Mouse (Mus musculus): ENCODE data around the gene Il6ra.

Il6ra gene

GRCm38 (mm10) chr3:89909703-89910542 lies 3.1 kb downstream of the Il6ra start:
- DNase-seq, result no peak

GRCm38 (mm10) chr3:89908836-89909235 lies 4.2 kb downstream of the Il6ra start:
- no peak for DNase-seq

- no peak for DNase-seq
Observed at GRCm38 (mm10) chr3:89907846-89908245, 5.2 kb downstream of the Il6ra start.

- DNase-seq, result no peak
Observed at GRCm38 (mm10) chr3:89899511-89899908, 13.5 kb downstream of the Il6ra start.

- DNase-seq, result no peak
Observed at GRCm38 (mm10) chr3:89898870-89899510, 14.0 kb downstream of the Il6ra start.

- no peak for DNase-seq
Observed at GRCm38 (mm10) chr3:89898011-89898410, 15.0 kb downstream of the Il6ra start.

- DNase-seq, result no peak
Observed at GRCm38 (mm10) chr3:89897204-89897796, 15.7 kb downstream of the Il6ra start.

GRCm38 (mm10) chr3:89896571-89896970 lies 16.4 kb downstream of the Il6ra start:
- no peak for DNase-seq

- no peak for DNase-seq
Observed at GRCm38 (mm10) chr3:89892517-89893106, 20.4 kb downstream of the Il6ra start.

GRCm38 (mm10) chr3:89891696-89892095 lies 21.3 kb downstream of the Il6ra start:
- no peak for DNase-seq

- DNase-seq, result no peak
Observed at GRCm38 (mm10) chr3:89889841-89890430, 23.1 kb downstream of the Il6ra start.

- no peak for DNase-seq
Observed at GRCm38 (mm10) chr3:89887582-89888230, 25.3 kb downstream of the Il6ra start.

- DNase-seq, result no peak
Observed at GRCm38 (mm10) chr3:89885766-89886165, 27.2 kb downstream of the Il6ra start.

- DNase-seq, result no peak
Observed at GRCm38 (mm10) chr3:89883582-89884041, 29.4 kb downstream of the Il6ra start.

GRCm38 (mm10) chr3:89882556-89883181 lies 30.3 kb downstream of the Il6ra start:
- DNase-seq, result no peak

GRCm38 (mm10) chr3:89880036-89880851 lies 32.8 kb downstream of the Il6ra start:
- DNase-seq, result no peak

GRCm38 (mm10) chr3:89879326-89879725 lies 33.7 kb downstream of the Il6ra start:
- DNase-seq, result no peak

GRCm38 (mm10) chr3:89878456-89878855 lies 34.5 kb downstream of the Il6ra start:
- DNase-seq, result no peak

GRCm38 (mm10) chr3:89877129-89877528 lies 35.9 kb downstream of the Il6ra start:
- no peak for DNase-seq

- DNase-seq, result no peak
Observed at GRCm38 (mm10) chr3:89876469-89876868, 36.5 kb downstream of the Il6ra start.

GRCm38 (mm10) chr3:89875781-89876180 lies 37.2 kb downstream of the Il6ra start:
- DNase-seq, result no peak
